ENCODE assay signal across 30 mouse cellular contexts in the genomic region with DNA sequence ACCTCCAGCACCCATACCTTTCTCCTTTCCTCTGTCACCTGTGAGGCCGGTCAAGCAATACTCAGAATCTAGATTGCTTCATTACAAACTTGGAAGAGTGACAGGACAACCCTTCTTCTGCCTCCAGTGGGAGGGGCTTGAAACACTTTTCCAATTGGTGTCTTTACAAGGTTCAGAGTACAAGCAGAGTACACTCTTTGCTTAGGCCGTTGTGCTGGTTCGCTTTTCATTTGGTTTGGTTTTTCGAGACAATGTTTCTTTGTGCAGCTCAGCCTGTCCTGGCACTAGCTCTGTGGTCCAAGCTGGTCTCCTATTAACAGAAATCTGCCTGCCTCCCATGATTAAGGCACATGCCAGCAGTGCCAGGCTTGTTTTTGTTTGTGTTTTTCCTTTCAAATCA. TPM values are rescaled to one million over a fixed set of nuclear protein-coding genes. Genes with fewer than 3 reads are reported as not detected.
DNase-seq lines count a peak whose midpoint lies in the region; ATAC-seq lines count a peak whose summit lies in the region.
"Had no signal": no experiment of that assay in that cellular context is flagged by ENCODE, and none has a peak within 500 bp of the region (broad histone marks: within the 10 kb centered on the region; RNA-seq: fewer than 3 reads in every experiment).

No protein-coding gene starts in this region.

- no peak overlapping the region for H3K4me3 ChIP-seq in heart, embryonic 11.5 days (ENCODE audit: low read depth, low read length)
- H3K4me3 ChIP-seq: embryonic facial prominence, embryonic 10.5 days; heart, embryonic 13.5 days; limb, embryonic 13.5 days; midbrain, embryonic 15.5 days; myocyte; neural tube, embryonic 13.5 days; stomach, embryonic 15.5 days had no signal

- no peaks in the 10 kb centered on the region; the same call in 1 of the 2 replicates for H3K9me3 ChIP-seq in heart, embryonic 11.5 days (replicated peaks; ENCODE audit: control insufficient read depth, low read length)
- H3K9me3 ChIP-seq: embryonic facial prominence, embryonic 10.5 days; limb, embryonic 13.5 days; midbrain, embryonic 15.5 days; neural tube, embryonic 13.5 days; stomach, embryonic 15.5 days had no signal

- H3K27ac ChIP-seq in heart, embryonic 11.5 days (ENCODE audit: low read depth, low read length), result no peak overlapping the region
- H3K27ac ChIP-seq: embryonic facial prominence, embryonic 10.5 days; heart, embryonic 13.5 days; hindbrain, postnatal 0 days; kidney, postnatal 0 days; limb, embryonic 13.5 days; macrophage; midbrain, embryonic 15.5 days; neural tube, embryonic 13.5 days; stomach, embryonic 15.5 days had no signal

- H3K27me3 ChIP-seq in heart, embryonic 11.5 days (ENCODE audit: control insufficient read depth, insufficient read depth, low read length), result no peaks in the 10 kb centered on the region
- H3K27me3 ChIP-seq: heart, embryonic 13.5 days; limb, embryonic 13.5 days; midbrain, embryonic 15.5 days; neural tube, embryonic 13.5 days; stomach, embryonic 15.5 days had no signal

- 92% methylated on average over 4 of the region's 4 CpGs for WGBS in heart, embryonic 11.5 days (ENCODE audit: insufficient replicate concordance)

- H3K9ac ChIP-seq in heart, embryonic 11.5 days (ENCODE audit: low read depth, low read length), result no peak overlapping the region
- H3K9ac ChIP-seq: forebrain, postnatal 0 days; heart, embryonic 13.5 days; limb, embryonic 13.5 days; midbrain, embryonic 15.5 days; neural tube, embryonic 13.5 days; stomach, embryonic 15.5 days had no signal

- no peak overlapping the region for H3K4me2 ChIP-seq in heart, embryonic 11.5 days
- H3K4me2 ChIP-seq: heart, embryonic 13.5 days; limb, embryonic 13.5 days; midbrain, embryonic 15.5 days; neural tube, embryonic 13.5 days; stomach, embryonic 15.5 days had no signal

- H3K4me1 ChIP-seq in heart, embryonic 11.5 days (ENCODE audit: control insufficient read depth, insufficient read depth, low read length), result 0 out of 2 replicates have a peak, but pooled peaks cover 2% of the 10 kb centered on the region
- H3K4me1 ChIP-seq: limb, embryonic 13.5 days; midbrain, embryonic 15.5 days; neural tube, embryonic 13.5 days; stomach, embryonic 15.5 days had no signal

- ATAC-seq in heart, embryonic 11.5 days (replicated peaks; ENCODE audit: insufficient number of reproducible peaks, low FRiP score, low TSS enrichment), result no peak
- ATAC-seq: forebrain, postnatal 0 days; hindbrain, postnatal 0 days; midbrain, embryonic 15.5 days had no signal

- no peaks in the 10 kb centered on the region for H3K36me3 ChIP-seq in heart, embryonic 11.5 days (ENCODE audit: control insufficient read depth, insufficient read depth, low read length)
- H3K36me3 ChIP-seq: embryonic facial prominence, embryonic 10.5 days; heart, embryonic 13.5 days; limb, embryonic 13.5 days; midbrain, embryonic 15.5 days; neural tube, embryonic 13.5 days; stomach, embryonic 15.5 days had no signal

- DNase-seq in heart, adult 11 months, result peak; percentile 40
- DNase-seq in kidney, adult 9 months, result peak; percentile 95
- DNase-seq in kidney, postnatal 4 days, result no peak
- peak; percentile 25 for DNase-seq in testis, postnatal 14 days (ENCODE audit: low spot score)
- no peak for DNase-seq in testis, postnatal 10 days (ENCODE audit: low spot score)
- DNase-seq in ovary, postnatal 36 days (ENCODE audit: low spot score), result no peak
- DNase-seq in ovary, postnatal 10 days (ENCODE audit: low spot score), result no peak
- DNase-seq: adrenal gland, postnatal 25 days; cerebellum, adult 9-11 months; forebrain, postnatal 0 days; gastrocnemius, postnatal 14 days; heart, adult 18-20 months; heart, postnatal 14 days; layer of hippocampus, adult 9-11 months; lung, adult 2 months; right cerebral cortex, adult 18-20 months; right cerebral cortex, postnatal 4 days had no signal

RNA-seq across cellular contexts. Expression of a gene that starts 10.0 kb away (rescaled TPM):
- polyA plus RNA-seq in heart, embryonic 11.5 days (2014; fragmentation: Nextera tagmentation; extraction: Ambion mirVana), result not detected in 2 replicates
- polyA plus RNA-seq: cortical plate, adult 2 months; embryonic facial prominence, embryonic 10.5 days; forebrain, postnatal 0 days; heart, embryonic 13.5 days; hindbrain, embryonic 11.5 days; macrophage; midbrain, embryonic 15.5 days; myocyte had no signal

RNA-seq across cellular contexts. Expression of a gene that starts 18.4 kb away (rescaled TPM):
- 0.24 and 2.1 TPM in 2 replicates for polyA plus RNA-seq in heart, embryonic 11.5 days (2014; fragmentation: Nextera tagmentation; extraction: Ambion mirVana)
- polyA plus RNA-seq: cortical plate, adult 2 months; embryonic facial prominence, embryonic 10.5 days; forebrain, postnatal 0 days; hindbrain, embryonic 11.5 days; macrophage; midbrain, embryonic 15.5 days; myocyte had no signal

Comparison
In these comparisons a context has a peak if more than half of its experiments do, and no peak if none do; other contexts are left out.
1. DNase-seq: peak in heart, adult 11 months (single experiment), kidney, adult 9 months (single experiment) and testis, postnatal 14 days (single experiment); none in kidney, postnatal 4 days (0 of 2), testis, postnatal 10 days (single experiment), ovary, postnatal 36 days (single experiment) and ovary, postnatal 10 days (single experiment).